Mouse (Mus musculus) fat pad, adult 2 months (tissue): ENCODE results near the gene F2.
"Not testable (repeated sequence)": the region's sequence is repeated elsewhere in the genome, so short reads cannot be mapped to it uniquely, and the experiment has no call there.

Source experiments
- DNase-seq: peaks from one replicate; pipeline ENCODE4 v3.0.0-alpha.2; 2011; ENCODE audit warnings: low read depth, low spot score; ENCODE audit errors: extremely low read depth

The F2 gene

DNA sequence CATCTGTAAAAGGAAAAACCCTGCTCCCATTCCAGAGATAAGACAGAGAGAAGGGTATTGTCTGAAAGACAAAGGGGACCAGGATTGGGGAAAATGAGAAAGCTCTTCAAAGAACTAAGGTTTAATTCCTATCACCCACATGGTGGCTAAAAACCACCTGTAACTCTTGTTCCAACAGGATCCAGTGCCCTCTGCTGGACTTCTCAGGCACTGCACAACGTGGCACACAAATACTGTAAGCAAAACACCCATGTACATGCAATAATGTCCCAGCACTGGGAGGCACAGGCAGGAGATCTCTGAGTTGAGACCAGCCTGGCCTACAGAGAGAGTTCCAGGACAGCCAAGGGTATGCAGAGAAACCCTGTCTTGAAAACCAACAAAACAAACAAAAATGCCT, 10.5 kb upstream of the F2 start:
- no peak for DNase-seq

DNA sequence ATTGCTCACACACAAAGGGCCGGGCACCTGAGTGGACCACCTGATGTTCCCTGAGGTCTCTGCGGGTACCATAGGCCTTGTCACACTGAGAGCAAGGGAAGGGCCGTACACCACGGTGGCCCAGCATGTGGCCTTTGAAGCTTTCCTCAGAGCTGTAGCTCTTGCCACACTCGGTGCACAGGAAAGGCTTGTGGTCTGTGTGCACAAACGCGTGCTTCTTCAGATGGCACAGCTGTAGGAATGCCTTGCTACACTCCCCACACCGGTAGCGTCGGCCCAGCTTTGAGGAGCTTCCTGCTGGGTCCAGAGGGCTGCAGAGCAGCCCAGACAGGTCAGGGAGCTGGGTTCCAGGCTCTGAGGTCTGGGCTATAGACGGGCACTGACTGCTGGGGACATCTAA, 9.6 kb upstream of the F2 start:
- no peak for DNase-seq

DNA sequence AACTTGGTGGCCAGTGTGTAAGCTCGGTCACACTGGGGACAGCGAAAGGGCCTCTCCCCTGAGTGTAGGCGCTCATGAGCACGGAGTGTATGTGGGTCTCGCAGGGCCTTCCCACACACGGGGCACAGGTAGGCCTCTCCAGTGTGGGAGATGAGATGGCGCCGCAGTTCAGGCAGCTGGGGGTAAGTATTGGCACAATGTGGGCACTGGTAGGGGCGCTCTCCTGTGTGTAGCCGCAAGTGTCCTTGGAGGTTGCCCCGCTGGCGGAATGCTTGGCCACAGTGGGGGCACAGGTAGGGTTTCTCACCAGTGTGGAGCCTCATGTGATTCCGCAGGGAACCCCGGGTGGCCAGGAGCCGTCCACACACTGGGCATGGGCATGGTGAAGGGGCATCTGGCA, 9.1 kb upstream of the F2 start:
- DNase-seq: no peak

GRCm38 (mm10) chr2:91644021-91644420, 7.8 kb upstream of the F2 start:
- no peak for DNase-seq

- DNase-seq: no peak
These were observed 6.7 kb upstream of the F2 start for GRCm38 (mm10) chr2:91642825-91643415.

DNA sequence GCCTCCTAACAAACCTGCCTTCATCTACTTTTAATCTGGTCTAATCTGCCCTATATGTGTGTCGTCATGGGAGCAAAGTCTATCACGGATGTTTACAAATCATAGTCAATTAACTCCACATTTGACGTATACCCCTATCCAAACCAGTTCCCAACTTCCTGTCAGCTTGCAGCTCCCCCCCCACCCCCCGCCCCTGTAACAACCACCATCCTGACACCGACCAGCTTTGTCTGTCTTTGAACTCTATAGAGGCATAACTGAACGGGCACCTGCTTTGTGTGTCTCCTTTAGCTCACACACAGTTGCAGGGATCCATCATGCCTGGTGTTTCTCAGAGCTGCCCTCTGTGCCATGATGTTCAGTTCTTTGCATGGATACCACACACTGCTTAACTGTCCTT, 2.7 kb upstream of the F2 start:
- no peak for DNase-seq

GRCm38 (mm10) chr2:91636727-91637338, 619 bp upstream of the F2 start:
- DNase-seq: no peak

DNA sequence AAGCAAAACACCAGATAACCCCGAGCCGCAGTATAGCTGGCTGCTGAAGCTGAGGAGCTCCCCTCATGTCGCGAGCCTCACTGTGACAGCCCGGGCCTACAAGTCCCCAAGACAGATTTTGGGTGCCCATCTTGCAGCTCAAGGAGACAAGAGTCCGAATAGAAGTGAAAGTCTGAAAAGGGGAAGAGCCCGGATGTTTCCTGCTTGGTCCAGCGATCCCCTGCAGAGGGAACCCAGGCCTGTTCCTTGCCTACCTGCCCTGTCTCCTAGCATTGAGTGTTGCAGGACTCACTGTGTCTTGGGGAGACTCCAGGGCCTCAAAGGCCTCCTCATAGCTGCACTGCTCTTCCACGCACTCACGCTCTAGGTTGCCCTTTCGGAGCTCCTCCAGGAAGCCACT, 728 bp downstream of the F2 start:
- no peak for DNase-seq

DNA sequence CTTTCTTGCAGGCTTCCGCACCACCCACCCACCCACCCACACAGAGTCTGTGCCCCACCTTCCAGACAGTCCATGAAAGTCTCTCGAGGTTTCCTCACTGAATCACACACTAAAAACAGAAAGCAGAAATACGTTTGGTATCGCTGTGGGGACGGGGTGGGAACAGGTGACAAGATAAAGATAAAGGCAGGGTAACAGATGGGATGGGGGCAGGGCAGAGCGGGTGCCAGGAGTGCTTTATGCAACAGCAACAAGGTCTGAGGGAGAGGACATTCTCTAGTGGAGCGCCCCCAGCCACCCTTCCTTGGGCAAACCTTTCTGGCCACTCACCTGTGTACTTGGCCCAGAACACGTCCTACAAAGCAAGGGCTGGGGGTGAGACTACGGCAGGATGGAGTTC, 1.4 kb downstream of the F2 start:
- DNase-seq: no peak

DNA sequence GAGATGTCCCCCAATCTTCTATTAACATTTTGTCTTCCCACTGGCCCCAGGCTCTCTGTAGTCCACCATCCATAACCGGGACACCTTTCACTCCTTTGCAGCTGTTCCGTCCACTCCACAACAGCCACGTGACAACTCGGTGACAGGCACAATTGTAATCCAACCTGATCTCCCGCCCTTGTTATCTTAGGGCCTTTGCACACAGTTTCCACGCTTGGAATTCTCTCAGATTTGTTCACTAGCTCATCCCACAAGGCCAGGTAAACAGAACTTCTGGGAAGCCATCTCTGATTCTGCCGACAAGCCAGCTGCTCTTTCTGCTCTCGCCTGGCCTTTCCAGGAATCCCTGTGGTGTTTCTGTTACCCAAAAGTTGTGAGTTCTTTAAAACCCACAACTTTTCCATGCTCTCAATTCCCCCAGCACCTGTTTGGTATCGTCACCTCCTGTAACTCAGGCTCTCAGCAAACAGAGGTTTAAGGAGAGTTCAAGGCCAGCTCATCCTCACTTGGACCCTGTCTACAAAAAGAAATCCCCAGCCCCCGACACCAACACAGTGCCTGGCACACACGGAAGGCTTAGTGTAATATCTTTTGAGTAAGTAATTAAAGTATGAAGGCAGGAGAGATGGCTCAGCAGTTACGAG, 2.8 kb downstream of the F2 start:
- DNase-seq: no peak

DNA sequence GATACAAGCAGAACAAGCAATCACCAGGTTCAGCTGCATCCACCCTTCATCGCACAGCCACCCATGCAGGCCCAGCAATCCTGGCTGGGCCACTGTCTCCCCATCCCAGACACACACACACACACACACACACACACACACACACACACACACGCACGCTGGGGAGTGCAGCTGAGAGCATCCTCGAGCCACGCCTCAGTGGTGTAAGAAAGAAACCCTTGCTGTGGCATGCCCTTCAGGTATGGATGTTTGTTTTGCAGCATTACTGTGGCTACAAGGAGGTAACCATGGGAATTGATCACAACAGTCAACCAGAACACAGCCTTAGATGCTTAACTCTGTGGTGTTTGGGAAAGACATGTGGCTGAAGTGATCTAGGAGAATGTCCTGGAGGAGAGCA, 3.9 kb downstream of the F2 start:
- no peak for DNase-seq

- no peak for DNase-seq
These were observed 4.4 kb downstream of the F2 start for GRCm38 (mm10) chr2:91631826-91632225.

GRCm38 (mm10) chr2:91630384-91630783, 5.8 kb downstream of the F2 start:
- DNase-seq: no peak

- DNase-seq: no peak
These were observed 6.5 kb downstream of the F2 start for GRCm38 (mm10) chr2:91629682-91630081.

DNA sequence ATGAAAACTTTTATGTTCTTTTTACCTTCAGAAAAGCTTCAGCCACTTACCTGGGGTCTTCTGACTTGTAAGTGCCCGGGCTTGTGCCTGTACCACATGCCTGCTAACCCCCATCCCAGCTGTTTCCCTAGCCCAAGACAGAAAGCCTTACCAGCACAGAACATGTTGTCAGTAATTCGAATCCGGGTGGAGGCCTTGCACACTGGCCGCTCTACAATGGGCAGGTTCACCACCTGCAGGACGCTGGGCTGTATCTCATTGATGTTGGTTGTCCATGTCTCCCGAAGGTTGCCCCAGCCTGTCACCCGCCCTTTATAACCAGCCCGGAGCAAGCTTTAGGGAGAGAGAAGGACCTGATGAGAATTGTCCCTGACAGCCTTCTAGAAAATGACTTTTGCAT, 8.0 kb downstream of the F2 start:
- DNase-seq: no peak

GRCm38 (mm10) chr2:91627486-91627885, 8.7 kb downstream of the F2 start:
- no peak for DNase-seq

- DNase-seq: not testable (repeated sequence)
These were observed 12.8 kb downstream of the F2 start for GRCm38 (mm10) chr2:91623366-91623765.

GRCm38 (mm10) chr2:91622356-91622755, 13.9 kb downstream of the F2 start:
- no peak for DNase-seq

- DNase-seq: not testable (repeated sequence)
These were observed 26.8 kb downstream of the F2 start for GRCm38 (mm10) chr2:91609370-91609769.

GRCm38 (mm10) chr2:91602389-91602788, 33.8 kb downstream of the F2 start:
- no peak for DNase-seq

DNA sequence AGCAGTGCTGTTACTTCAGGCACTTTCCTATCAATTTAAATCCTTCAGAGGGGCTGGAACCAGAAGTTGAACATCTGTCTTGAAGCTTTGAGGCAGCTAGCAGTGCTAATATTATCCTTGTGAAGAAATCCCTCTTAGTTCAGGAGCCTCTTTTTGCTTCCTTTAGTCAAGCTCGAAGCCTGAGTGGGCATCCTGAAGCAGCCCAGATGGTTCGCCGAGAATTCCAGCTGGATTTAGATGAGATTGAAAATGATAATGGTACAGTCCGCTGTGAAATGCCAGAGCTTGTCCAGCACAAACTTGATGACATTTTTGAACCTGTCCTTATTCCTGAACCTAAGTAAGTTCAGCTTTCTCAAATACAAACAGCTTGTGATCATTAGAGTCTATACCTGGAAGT, 35.7 kb downstream of the F2 start:
- no peak for DNase-seq

DNA sequence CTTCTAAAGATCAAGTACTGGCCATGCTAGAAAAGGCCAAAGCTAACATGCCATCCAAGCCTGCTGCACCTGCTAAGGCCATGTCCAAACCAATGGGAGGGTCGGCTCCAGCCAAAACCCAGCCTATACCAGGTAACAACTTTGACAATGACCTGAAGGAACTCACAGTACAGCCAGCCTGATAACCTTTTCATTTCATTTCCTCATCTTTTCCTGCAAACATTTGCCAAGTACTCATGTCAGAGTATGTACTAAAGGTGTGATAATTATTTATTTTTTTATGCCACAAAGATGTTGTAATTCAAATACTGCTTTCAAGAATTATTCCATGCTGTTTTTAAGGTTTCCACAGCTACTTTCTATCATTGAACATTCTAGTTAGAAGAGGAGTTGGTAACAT, 50.0 kb downstream of the F2 start:
- no peak for DNase-seq

- DNase-seq: no peak
These were observed 55.3 kb downstream of the F2 start for GRCm38 (mm10) chr2:91580894-91581293.
